Mouse (Mus musculus) liver, postnatal 0 days (tissue): ENCODE data around the gene 6820408C15Rik.

Experiments used
- CTCF ChIP-seq: sonication (generic); IDR thresholded peaks from 2 replicates; pipeline ENCODE4 v1.5.1; 2016; ENCODE audit warnings: antibody characterized with exemption, low read depth
- EP300 ChIP-seq: IDR thresholded peaks from 2 replicates; pipeline ENCODE4 v1.6.1; 2016; ENCODE audit warnings: antibody characterized with exemption, low read depth, mild to moderate bottlenecking

- TF ChIP-seq CTCF (no peak), EP300 (no peak)
Observed at GRCm38 (mm10) chr2:152443281-152443680, 27.9 kb downstream of the 6820408C15Rik start.
